Mouse (Mus musculus): ENCODE data around the gene Rpl14.

- TF ChIP-seq POLR2A (IDR thresholded peaks at IDR 0.05; ENCODE audit: extremely low read depth, insufficient read depth, low read length) (peak; percentile 73; the same call in 1 of the 2 replicates), CTCF (IDR thresholded peaks at IDR 0.05; ENCODE audit: low read depth, low read length) (no peak)
These were observed 5.9 kb downstream of the Rpl14 start for GRCm38 (mm10) chr9:120577133-120577651.
